Comparison of ENCODE assay signal across 9 mouse cellular contexts in genomic region chr16:94125172-94125981, GRCm38 (mm10). TPM values are rescaled to one million over a fixed set of nuclear protein-coding genes. Genes with fewer than 3 reads are reported as not detected.
A peak's percentile ranks its signal among the peaks of the same experiment; 100 is the strongest.
DNase-seq lines count a peak whose midpoint lies in the region; ATAC-seq lines count a peak whose summit lies in the region.
"Had no signal": no experiment of that assay in that cellular context is flagged by ENCODE, and none has a peak within 500 bp of the region (broad histone marks: within the 10 kb centered on the region; RNA-seq: fewer than 3 reads in every experiment).

No protein-coding gene starts in this region.

- no peaks in the 10 kb centered on the region for H3K36me3 ChIP-seq in liver, embryonic 11.5 days (ENCODE audit: control insufficient read depth, insufficient read depth, low read length)
- no peaks in the 10 kb centered on the region for H3K36me3 ChIP-seq in hindbrain, embryonic 11.5 days (ENCODE audit: control insufficient read depth, insufficient read depth, low read length)
- H3K36me3 ChIP-seq in midbrain, embryonic 13.5 days: no peaks in the 10 kb centered on the region

- WGBS in liver, embryonic 11.5 days: 2% methylated on average over 82 of the region's 83 CpGs
- WGBS in hindbrain, embryonic 11.5 days: under 1% methylated on average over 66 of the region's 83 CpGs
- 1% methylated on average over 83 of the region's 83 CpGs for WGBS in midbrain, embryonic 13.5 days

- no peak overlapping the region for H3K27ac ChIP-seq in liver, embryonic 11.5 days (ENCODE audit: low read depth, low read length)
- H3K27ac ChIP-seq in hindbrain, embryonic 11.5 days (ENCODE audit: low read depth, low read length): no peak overlapping the region
- no peak overlapping the region for H3K27ac ChIP-seq in midbrain, embryonic 13.5 days

- no peaks in the 10 kb centered on the region for H3K9me3 ChIP-seq in liver, embryonic 11.5 days (ENCODE audit: control insufficient read depth, low read length)
- no peaks in the 10 kb centered on the region for H3K9me3 ChIP-seq in hindbrain, embryonic 11.5 days (ENCODE audit: control insufficient read depth, low read length)
- no peaks in the 10 kb centered on the region for H3K9me3 ChIP-seq in midbrain, embryonic 13.5 days

- DNase-seq in liver, embryonic 11.5 days (ENCODE audit: low spot score): no peak
- no peak for DNase-seq in liver
- DNase-seq in embryo, embryonic 10.5 days (ENCODE audit: low spot score): peak; percentile 58
- peak; percentile 61 for DNase-seq in hindbrain, embryonic 11.5 days (ENCODE audit: low spot score)
- DNase-seq in urinary bladder, postnatal 4 days (ENCODE audit: low spot score in 2 of 2): no peak
- no peak for DNase-seq in spleen, postnatal 10 days (ENCODE audit: low spot score in 2 of 2)
- DNase-seq in frontal cortex, adult 2 months (ENCODE audit: extremely low spot score in 1 of 2, low spot score in 1 of 2): no peak

- H3K9ac ChIP-seq in liver, embryonic 11.5 days (ENCODE audit: low read depth, low read length): peak overlapping the region; percentile 34; the same call in 1 of the 2 replicates
- H3K9ac ChIP-seq in hindbrain, embryonic 11.5 days (ENCODE audit: low read depth, low read length): peak overlapping the region; percentile 62
- H3K9ac ChIP-seq in midbrain, embryonic 13.5 days (replicated peaks): peak overlapping the region; percentile 67

- H3K27me3 ChIP-seq in liver, embryonic 11.5 days (replicated peaks; ENCODE audit: control insufficient read depth, insufficient read depth, low read length): peaks cover 70% of the 10 kb centered on the region
- peaks cover 40% of the 10 kb centered on the region for H3K27me3 ChIP-seq in hindbrain, embryonic 11.5 days (ENCODE audit: control insufficient read depth, insufficient read depth, low read length)
- H3K27me3 ChIP-seq in midbrain, embryonic 13.5 days: peaks cover 94% of the 10 kb centered on the region

- no peak for ATAC-seq in liver, embryonic 11.5 days (replicated peaks; ENCODE audit: low FRiP score)
- peak; percentile 77 for ATAC-seq in hindbrain, embryonic 11.5 days (ENCODE audit: low FRiP score)
- peak; percentile 60 for ATAC-seq in midbrain, embryonic 13.5 days

- peak overlapping the region; percentile 73 for H3K4me2 ChIP-seq in liver, embryonic 11.5 days
- peak overlapping the region; percentile 97 for H3K4me2 ChIP-seq in hindbrain, embryonic 11.5 days (replicated peaks; ENCODE audit: low read depth, low read length)
- peak overlapping the region; percentile 87 for H3K4me2 ChIP-seq in midbrain, embryonic 13.5 days (replicated peaks)

- H3K4me1 ChIP-seq in liver, embryonic 11.5 days (replicated peaks; ENCODE audit: control insufficient read depth, insufficient read depth, low read length): no peaks in the 10 kb centered on the region
- peaks cover 5% of the 10 kb centered on the region for H3K4me1 ChIP-seq in hindbrain, embryonic 11.5 days (replicated peaks; ENCODE audit: control insufficient read depth, insufficient read depth, low read length)
- peaks cover 24% of the 10 kb centered on the region for H3K4me1 ChIP-seq in midbrain, embryonic 13.5 days (replicated peaks)

- H3K4me3 ChIP-seq in liver, embryonic 11.5 days (ENCODE audit: low read depth, low read length): peak overlapping the region; percentile 46
- peak overlapping the region; percentile 45 for H3K4me3 ChIP-seq in hindbrain, embryonic 11.5 days (ENCODE audit: low read depth, low read length)
- H3K4me3 ChIP-seq in midbrain, embryonic 13.5 days (replicated peaks): peak overlapping the region; percentile 46

RNA-seq across cellular contexts. Expression of gene Sim2, which starts 40.6 kb away (rescaled TPM):
- 0.04 and 0.15 TPM in 2 replicates for polyA plus RNA-seq in liver, embryonic 11.5 days (2014; fragmentation: Nextera tagmentation; extraction: Ambion mirVana)
- polyA plus RNA-seq in hindbrain, embryonic 11.5 days (2014; fragmentation: Nextera tagmentation; extraction: Ambion mirVana): 0.35 and 0.39 TPM in 2 replicates
- 0.24 and 0.44 TPM in 2 replicates for polyA plus RNA-seq in midbrain, embryonic 13.5 days (2015; fragmentation: Nextera tagmentation; extraction: Ambion mirVana)
- 0.11 and 0.30 TPM in 2 replicates for polyA plus RNA-seq in frontal cortex, adult 2 months (2012; rRNA removed)
- polyA plus RNA-seq: liver, adult 2 months had no signal

Comparison
In these comparisons a context has a peak if more than half of its experiments do, and no peak if none do; other contexts are left out.
1. DNase-seq: peak in embryo, embryonic 10.5 days (single experiment) and hindbrain, embryonic 11.5 days (single experiment); none in liver, embryonic 11.5 days (single experiment), liver (single experiment), urinary bladder, postnatal 4 days (0 of 2), spleen, postnatal 10 days (0 of 2) and frontal cortex, adult 2 months (0 of 2).
2. Peak in every context shown above with its lines, with median percentiles within 50 percentile points of each other: H3K4me2 ChIP-seq, H3K4me3 ChIP-seq and H3K9ac ChIP-seq.